Mouse (Mus musculus) kidney, adult 2 months (tissue): ENCODE results near the gene Galns.

Experiments
- CTCF ChIP-seq: fragments of 200-500 bp; conservative IDR thresholded peaks from 2 replicates; pipeline ENCODE4 v1.5.1; 2011; ENCODE audit warnings: low read depth, mild to moderate bottlenecking, control low read depth, low read length, moderate library complexity, mixed read lengths; ENCODE audit not compliant: insufficient read depth, insufficient read length
- POLR2A ChIP-seq: fragments of 200-500 bp; IDR thresholded peaks from one replicate; pipeline ENCODE4 v1.6.1; 2011; ENCODE audit warnings: low read depth, low read length, control low read depth

DNA sequence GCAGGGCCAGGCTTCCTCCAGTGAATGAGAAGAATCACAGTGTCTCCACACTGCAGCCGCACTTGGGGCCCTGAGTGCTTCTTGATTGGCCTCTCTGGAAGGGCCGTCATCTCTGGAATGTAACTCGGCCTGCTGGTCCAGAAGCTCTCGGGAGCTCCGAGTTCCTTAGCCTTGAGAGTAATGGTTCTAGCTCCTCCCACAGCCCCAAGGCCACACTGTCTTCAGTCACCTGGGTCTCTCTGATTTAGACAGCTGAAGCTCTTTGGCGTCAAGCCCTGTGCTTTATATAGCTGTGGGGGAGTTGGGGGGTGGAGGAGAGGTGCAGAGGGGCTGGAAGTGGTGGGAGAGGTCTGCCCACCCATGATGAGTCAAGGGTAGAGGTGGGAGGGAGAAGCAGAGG, 74.2 kb downstream of the Galns start:
- TF ChIP-seq CTCF: no peak
- TF ChIP-seq POLR2A: no peak
